19 mouse cellular contexts compared by ENCODE assay signal in genomic region chr12:39587204-39587909, GRCm38 (mm10).
DNase-seq lines count a peak whose midpoint lies in the region; ATAC-seq lines count a peak whose summit lies in the region.
"Had no signal": no experiment of that assay in that cellular context is flagged by ENCODE, and none has a peak within 500 bp of the region (broad histone marks: within the 10 kb centered on the region; RNA-seq: fewer than 3 reads in every experiment).

No protein-coding gene starts in this region.

- no peak overlapping the region for H3K4me3 ChIP-seq in forebrain, embryonic 14.5 days (ENCODE audit: low read depth, low read length)
- H3K4me3 ChIP-seq in forebrain, embryonic 12.5 days (replicated peaks) = no peak overlapping the region
- H3K4me3 ChIP-seq: heart, embryonic 10.5 days; limb, embryonic 12.5 days; liver, embryonic 12.5 days had no signal

- ATAC-seq in forebrain, embryonic 14.5 days = peak; percentile 23; the same call in 1 of the 2 replicates
- no peak; the same call in 1 of the 2 replicates for ATAC-seq in forebrain, embryonic 12.5 days (ENCODE audit: low FRiP score)
- ATAC-seq: liver, embryonic 12.5 days had no signal

- peak; percentile 38 for DNase-seq in forebrain, embryonic 14.5 days (ENCODE audit: low spot score)
- DNase-seq in left cerebral cortex, postnatal 14 days (ENCODE audit: low spot score in 2 of 2) = peak; percentile 37 to 54
- DNase-seq in left cerebral cortex, adult 8-10 months (ENCODE audit: low spot score in 2 of 2) = no peak
- DNase-seq in brain, adult 2 months (ENCODE audit: low read depth, low spot score) = peak; percentile 51
- DNase-seq in frontal cortex, postnatal 36 days (ENCODE audit: low spot score in 2 of 2) = peak; percentile 3 to 28
- DNase-seq in thymus, postnatal 25 days = no peak
- DNase-seq in ovary, postnatal 10 days (ENCODE audit: low spot score) = no peak
- DNase-seq: adrenal gland, postnatal 25 days; cerebellum, adult 2 months; kidney, adult 11 months; lung, embryonic 14.5 days; lung, postnatal 36 days; retina, postnatal 1 day; thymus, postnatal 36 days had no signal

- WGBS in forebrain, embryonic 14.5 days = 50% methylated on average over 5 of the region's 5 CpGs
- 47% methylated on average over 5 of the region's 5 CpGs for WGBS in forebrain, embryonic 12.5 days

- intact Hi-C loops in left cerebral cortex, postnatal 14 days (cut with DNase I) = no loop called here

- no peaks in the 10 kb centered on the region for H3K4me1 ChIP-seq in forebrain, embryonic 14.5 days (ENCODE audit: control insufficient read depth, insufficient read depth, low read length)
- no peaks in the 10 kb centered on the region for H3K4me1 ChIP-seq in forebrain, embryonic 12.5 days
- H3K4me1 ChIP-seq: heart, embryonic 10.5 days; limb, embryonic 12.5 days; liver, embryonic 12.5 days had no signal

- H3K9ac ChIP-seq in forebrain, embryonic 14.5 days (ENCODE audit: low read length) = no peak overlapping the region
- H3K9ac ChIP-seq in forebrain, embryonic 12.5 days = no peak overlapping the region
- H3K9ac ChIP-seq: limb, embryonic 12.5 days; liver, embryonic 12.5 days; lung, embryonic 14.5 days had no signal

- no peak overlapping the region for H3K4me2 ChIP-seq in forebrain, embryonic 14.5 days (ENCODE audit: low read length)
- H3K4me2 ChIP-seq in forebrain, embryonic 12.5 days = no peak overlapping the region
- H3K4me2 ChIP-seq: limb, embryonic 12.5 days; liver, embryonic 12.5 days; lung, embryonic 14.5 days had no signal

- no peaks in the 10 kb centered on the region for H3K36me3 ChIP-seq in forebrain, embryonic 14.5 days (ENCODE audit: control insufficient read depth, insufficient read depth, low read length)
- no peaks in the 10 kb centered on the region for H3K36me3 ChIP-seq in forebrain, embryonic 12.5 days (replicated peaks)
- H3K36me3 ChIP-seq: heart, embryonic 10.5 days; limb, embryonic 12.5 days; liver, embryonic 12.5 days had no signal

- no peak overlapping the region for H3K27ac ChIP-seq in forebrain, embryonic 14.5 days (ENCODE audit: low read depth, low read length)
- H3K27ac ChIP-seq in forebrain, embryonic 12.5 days = no peak overlapping the region
- H3K27ac ChIP-seq: heart, embryonic 10.5 days; limb, embryonic 12.5 days; liver, embryonic 12.5 days had no signal

- H3K27me3 ChIP-seq in forebrain, embryonic 14.5 days (replicated peaks; ENCODE audit: control insufficient read depth, insufficient read depth, low read length) = no peaks in the 10 kb centered on the region
- H3K27me3 ChIP-seq in forebrain, embryonic 12.5 days = no peaks in the 10 kb centered on the region
- H3K27me3 ChIP-seq: CH12.LX; limb, embryonic 12.5 days; liver, embryonic 12.5 days had no signal

- no peaks in the 10 kb centered on the region for H3K9me3 ChIP-seq in forebrain, embryonic 14.5 days (replicated peaks; ENCODE audit: control insufficient read depth, low read length)
- no peaks in the 10 kb centered on the region for H3K9me3 ChIP-seq in forebrain, embryonic 12.5 days
- H3K9me3 ChIP-seq: heart, embryonic 10.5 days; limb, embryonic 12.5 days; liver, embryonic 12.5 days had no signal

Comparison
In these comparisons a context has a peak if more than half of its experiments do, and no peak if none do; other contexts are left out.
1. DNase-seq: peak in forebrain, embryonic 14.5 days (single experiment), left cerebral cortex, postnatal 14 days (2 of 2), brain, adult 2 months (single experiment) and frontal cortex, postnatal 36 days (2 of 2); none in left cerebral cortex, adult 8-10 months (0 of 2), thymus, postnatal 25 days (single experiment) and ovary, postnatal 10 days (single experiment).